Mouse (Mus musculus): ENCODE measurements around the gene Bnipl. TPM values are rescaled to one million over a fixed set of nuclear protein-coding genes. Genes with fewer than 3 reads are reported as not detected.

Gene Bnipl
- polyA plus RNA-seq, 1 experiment from 2014 or later, result 6.1 TPM

DNA sequence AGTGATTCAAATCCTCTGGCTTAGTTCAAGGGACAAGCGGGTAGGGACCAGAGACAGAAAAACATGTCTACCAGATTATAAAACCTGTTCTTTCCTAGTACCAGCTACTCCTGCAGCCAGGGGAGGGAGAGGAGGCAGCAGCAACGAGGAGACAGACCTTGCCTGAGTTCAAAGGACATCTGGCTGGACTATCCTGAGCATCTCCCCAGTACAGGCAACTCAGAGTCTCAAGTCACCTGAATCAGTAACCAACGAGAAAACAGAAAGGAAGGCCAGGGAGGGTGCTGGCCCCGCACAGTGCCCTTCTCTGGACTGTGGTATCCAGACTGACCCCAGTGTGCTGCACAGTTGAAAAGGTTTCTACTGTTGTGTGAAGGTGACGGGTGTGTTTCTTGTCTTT lies 5.9 kb upstream of the Bnipl start:
- no peak for DNase-seq (ENCODE audit: low spot score)
- peaks cover 84% of the 10 kb centered on the region for H3K36me3 ChIP-seq (ENCODE audit: control insufficient read depth, insufficient read depth, low read length)
- ATAC-seq (ENCODE audit: low read depth), result no peak

DNA sequence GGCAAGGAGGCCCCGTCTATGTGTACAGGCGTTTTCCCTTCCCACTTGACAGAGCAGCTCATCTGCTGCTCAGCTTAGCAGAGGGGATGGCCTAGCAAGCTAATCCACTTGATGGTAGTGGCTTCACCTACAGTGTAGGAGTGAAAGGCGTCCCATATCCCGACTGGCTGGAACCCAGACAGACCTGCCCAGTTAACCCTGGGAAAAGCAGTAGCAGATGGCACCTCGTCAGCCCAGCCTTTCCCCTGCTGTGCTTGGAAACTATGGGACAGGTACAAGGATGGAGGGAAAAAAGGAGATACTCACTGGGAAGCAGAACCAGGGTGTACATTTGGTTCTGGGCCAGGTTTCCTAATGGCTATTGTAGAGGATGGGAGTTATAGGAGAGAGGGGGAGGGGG lies 632 bp downstream of the Bnipl start:
- 0 out of 2 replicates have a peak overlapping the region, but pooled peaks have one; percentile 3 for H3K4me3 ChIP-seq (ENCODE audit: low read depth, low read length)
- peak overlapping the region; percentile 33 for H3K27ac ChIP-seq (replicated peaks; ENCODE audit: low read depth, low read length)
- 64% methylated on average over 5 of the region's 5 CpGs for WGBS
- peaks cover 33% of the 10 kb centered on the region for H3K36me3 ChIP-seq (ENCODE audit: control insufficient read depth, insufficient read depth, low read length)
- no peaks in the 10 kb centered on the region for H3K4me1 ChIP-seq (ENCODE audit: control insufficient read depth, insufficient read depth, low read length)
- no peaks in the 10 kb centered on the region for H3K9me3 ChIP-seq (ENCODE audit: control insufficient read depth, low read length)
- no peaks in the 10 kb centered on the region for H3K27me3 ChIP-seq (replicated peaks; ENCODE audit: control insufficient read depth, insufficient read depth, low read length)
- ATAC-seq (ENCODE audit: low read depth) (no peak), DNase-seq (ENCODE audit: low spot score) (no peak)
- no peak overlapping the region for H3K9ac ChIP-seq (ENCODE audit: low read depth, low read length)
- H3K4me2 ChIP-seq (ENCODE audit: low read depth, low read length), result peak overlapping the region; percentile 28; the same call in 1 of the 2 replicates

More for the DNA sequence above, 5.9 kb upstream of the Bnipl start:
- H3K27ac ChIP-seq (replicated peaks; ENCODE audit: low read depth, low read length), result no peak overlapping the region
- no peak overlapping the region for H3K4me3 ChIP-seq (ENCODE audit: low read depth, low read length)
- no peaks in the 10 kb centered on the region for H3K9me3 ChIP-seq (ENCODE audit: control insufficient read depth, low read length)
- H3K4me2 ChIP-seq (ENCODE audit: low read depth, low read length), result no peak overlapping the region
- H3K27me3 ChIP-seq (replicated peaks; ENCODE audit: control insufficient read depth, insufficient read depth, low read length), result no peaks in the 10 kb centered on the region
- H3K4me1 ChIP-seq (ENCODE audit: control insufficient read depth, insufficient read depth, low read length), result no peaks in the 10 kb centered on the region
- H3K9ac ChIP-seq (ENCODE audit: low read depth, low read length), result no peak overlapping the region
- 88% methylated on average over 5 of the region's 5 CpGs for WGBS

DNA sequence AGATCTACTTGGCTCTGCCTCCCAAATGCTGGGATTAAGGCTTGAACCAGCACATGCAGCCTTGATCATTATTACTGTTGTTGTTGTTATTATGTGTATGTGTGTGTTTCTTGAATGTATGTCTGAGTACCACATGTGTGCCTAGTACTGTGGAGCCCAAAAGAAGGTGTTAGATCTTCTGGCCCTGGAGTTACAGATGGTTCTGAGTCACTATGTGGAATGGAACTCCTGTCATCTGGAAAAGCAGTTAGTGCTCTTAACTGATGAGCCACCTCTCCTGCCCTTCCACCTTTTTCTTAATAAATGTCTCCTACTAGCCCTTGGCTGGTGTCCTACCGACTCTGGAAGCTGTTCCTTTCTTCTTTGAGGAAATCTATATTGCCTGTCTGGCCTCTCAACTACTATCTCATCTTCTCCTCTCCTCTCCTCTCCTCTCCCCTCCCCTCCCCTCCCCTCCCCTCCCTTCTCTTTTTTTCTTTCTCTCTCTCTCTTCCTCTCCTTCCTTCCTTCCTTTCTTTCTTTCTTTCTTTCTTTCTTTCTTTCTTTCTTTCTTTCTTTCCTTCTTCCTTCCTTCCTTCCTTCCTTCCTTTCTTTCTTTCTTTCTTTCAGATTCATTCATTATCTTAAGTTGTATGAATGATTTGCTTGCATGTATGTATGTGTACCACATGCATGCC lies 3.2 kb downstream of the Bnipl start:
- Histone ChIP-seq H3K27me3 (replicated peaks; ENCODE audit: control insufficient read depth, insufficient read depth, low read length) (no peaks in the 10 kb centered on the region), H3K36me3 (ENCODE audit: control insufficient read depth, insufficient read depth, low read length) (peaks cover 21% of the 10 kb centered on the region; the same call in 1 of the 2 replicates), H3K4me2 (ENCODE audit: low read depth, low read length) (no peak overlapping the region), H3K9me3 (ENCODE audit: control insufficient read depth, low read length) (no peaks in the 10 kb centered on the region), H3K4me1 (ENCODE audit: control insufficient read depth, insufficient read depth, low read length) (no peaks in the 10 kb centered on the region), H3K27ac (replicated peaks; ENCODE audit: low read depth, low read length) (no peak overlapping the region), H3K4me3 (ENCODE audit: low read depth, low read length) (no peak overlapping the region), H3K9ac (ENCODE audit: low read depth, low read length) (no peak overlapping the region)
- WGBS, result 71% methylated on average over 1 of the region's 1 CpGs
- DNase-seq (ENCODE audit: low spot score), result no peak
- ATAC-seq (ENCODE audit: low read depth), result no peak

DNA sequence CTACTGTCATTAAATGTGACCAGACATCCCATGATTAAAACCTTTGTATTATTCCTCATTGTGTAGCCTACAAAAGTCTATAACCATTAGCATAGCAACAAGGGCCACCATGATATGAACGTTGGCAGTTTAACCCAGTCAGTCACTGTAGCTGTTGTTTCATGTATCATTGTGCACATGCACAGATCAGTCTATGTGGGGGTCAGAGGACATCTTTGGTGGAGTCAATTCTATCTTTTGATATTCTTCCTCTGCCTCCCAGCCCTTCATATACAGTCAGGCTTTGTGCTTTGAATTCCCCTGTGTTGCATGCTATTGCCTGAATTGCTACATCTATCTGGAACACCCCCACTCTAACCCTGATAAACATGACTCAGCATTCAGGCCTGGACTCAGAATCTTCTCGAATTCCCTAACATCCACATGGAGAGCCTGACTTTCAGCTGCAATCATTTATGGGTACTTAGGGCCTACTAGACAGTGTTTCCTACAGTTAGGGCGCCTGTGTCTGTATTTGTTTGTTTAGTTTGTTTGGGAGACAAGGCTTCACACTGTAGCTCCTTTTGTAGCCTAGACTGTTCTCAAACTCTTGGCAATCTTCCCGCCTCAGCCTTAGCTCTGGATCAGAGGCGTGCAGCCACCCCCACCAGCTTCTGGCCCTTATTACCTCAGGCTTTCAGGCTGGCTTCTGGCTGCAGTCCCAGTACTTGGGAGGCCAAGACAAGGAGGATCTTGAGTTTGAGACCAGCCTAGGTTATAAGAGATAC lies 4.3 kb downstream of the Bnipl start:
- WGBS, result 72% methylated on average over 5 of the region's 5 CpGs
- ATAC-seq (ENCODE audit: low read depth), result no peak
- Histone ChIP-seq H3K4me1 (ENCODE audit: control insufficient read depth, insufficient read depth, low read length) (no peaks in the 10 kb centered on the region), H3K27me3 (replicated peaks; ENCODE audit: control insufficient read depth, insufficient read depth, low read length) (no peaks in the 10 kb centered on the region), H3K9me3 (ENCODE audit: control insufficient read depth, low read length) (no peaks in the 10 kb centered on the region), H3K4me2 (ENCODE audit: low read depth, low read length) (no peak overlapping the region), H3K27ac (replicated peaks; ENCODE audit: low read depth, low read length) (no peak overlapping the region), H3K4me3 (ENCODE audit: low read depth, low read length) (no peak overlapping the region), H3K9ac (ENCODE audit: low read depth, low read length) (no peak overlapping the region), H3K36me3 (ENCODE audit: control insufficient read depth, insufficient read depth, low read length) (0 out of 2 replicates have a peak, but pooled peaks cover 16% of the 10 kb centered on the region)
- peak; percentile 42 for DNase-seq (ENCODE audit: low spot score)

DNA sequence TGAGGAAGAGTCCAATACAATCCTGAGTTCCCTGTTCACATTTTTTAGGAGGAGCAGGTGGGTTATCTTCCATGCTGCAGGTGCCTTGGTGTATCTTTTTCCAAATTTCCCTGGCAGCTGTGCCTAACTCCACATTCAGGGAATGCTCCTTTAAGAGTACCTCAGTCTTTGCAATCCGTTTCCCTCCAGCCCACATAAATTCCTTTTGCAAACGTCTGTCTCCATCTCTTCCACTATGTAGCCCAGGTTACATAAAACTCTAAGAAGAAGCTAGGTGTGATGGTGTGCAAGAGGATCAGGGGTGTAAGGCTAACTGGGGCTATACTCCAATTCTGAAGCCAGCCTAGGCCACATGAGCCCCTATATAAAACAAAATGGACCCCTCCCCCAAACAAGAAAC lies 7.9 kb downstream of the Bnipl start:
- H3K4me3 ChIP-seq (ENCODE audit: low read depth, low read length), result no peak overlapping the region
- no peaks in the 10 kb centered on the region for H3K4me1 ChIP-seq (ENCODE audit: control insufficient read depth, insufficient read depth, low read length)
- no peak overlapping the region for H3K4me2 ChIP-seq (ENCODE audit: low read depth, low read length)
- peaks cover 20% of the 10 kb centered on the region; the same call in 1 of the 2 replicates for H3K36me3 ChIP-seq (ENCODE audit: control insufficient read depth, insufficient read depth, low read length)
- no peak overlapping the region for H3K27ac ChIP-seq (replicated peaks; ENCODE audit: low read depth, low read length)
- ATAC-seq (ENCODE audit: low read depth) (no peak), DNase-seq (ENCODE audit: low spot score) (no peak)
- no peaks in the 10 kb centered on the region for H3K9me3 ChIP-seq (ENCODE audit: control insufficient read depth, low read length)
- WGBS, result 82% methylated on average over 2 of the region's 2 CpGs
- H3K27me3 ChIP-seq (replicated peaks; ENCODE audit: control insufficient read depth, insufficient read depth, low read length), result no peaks in the 10 kb centered on the region
- no peak overlapping the region for H3K9ac ChIP-seq (ENCODE audit: low read depth, low read length)

DNA sequence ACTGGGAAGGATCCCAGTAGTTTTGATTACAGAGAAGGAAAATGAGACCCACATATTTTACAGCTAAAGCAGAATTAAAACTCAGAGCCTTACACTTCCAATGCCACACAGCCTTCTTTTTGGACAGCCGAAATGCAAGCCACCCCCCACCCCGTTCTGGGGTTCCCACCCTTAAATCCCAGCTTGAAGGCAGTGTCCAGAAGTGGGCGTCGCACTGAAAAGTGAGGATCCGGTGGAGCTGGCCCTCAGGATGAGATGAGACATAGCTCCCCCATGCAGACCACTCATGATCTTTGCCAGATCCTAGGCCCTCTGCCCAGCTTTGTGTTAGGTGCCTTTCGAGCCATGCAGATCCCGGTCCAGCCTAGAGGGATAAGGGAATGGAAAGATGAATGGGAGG lies 9.5 kb downstream of the Bnipl start, which contains the start of gene Gm128:
TSS of gene Gm128 (minus strand) at position 101 of the 400 bp plus-strand sequence.
- Histone ChIP-seq H3K4me1 (ENCODE audit: control insufficient read depth, insufficient read depth, low read length) (no peaks in the 10 kb centered on the region), H3K27ac (replicated peaks; ENCODE audit: low read depth, low read length) (no peak within 1 kb of the TSS), H3K36me3 (ENCODE audit: control insufficient read depth, insufficient read depth, low read length) (peaks cover 32% of the 10 kb centered on the region), H3K9me3 (ENCODE audit: control insufficient read depth, low read length) (no peaks in the 10 kb centered on the region), H3K27me3 (replicated peaks; ENCODE audit: control insufficient read depth, insufficient read depth, low read length) (no peaks in the 10 kb centered on the region), H3K9ac (ENCODE audit: low read depth, low read length) (peak within 1 kb of the TSS; percentile 2; the same call in 1 of the 2 replicates), H3K4me2 (ENCODE audit: low read depth, low read length) (peak within 1 kb of the TSS; percentile 29), H3K4me3 (ENCODE audit: low read depth, low read length) (no peak within 1 kb of the TSS)
- WGBS, result 78% methylated on average over 7 of the region's 7 CpGs
- no peak for ATAC-seq (ENCODE audit: low read depth)
- no peak for DNase-seq (ENCODE audit: low spot score)

DNA sequence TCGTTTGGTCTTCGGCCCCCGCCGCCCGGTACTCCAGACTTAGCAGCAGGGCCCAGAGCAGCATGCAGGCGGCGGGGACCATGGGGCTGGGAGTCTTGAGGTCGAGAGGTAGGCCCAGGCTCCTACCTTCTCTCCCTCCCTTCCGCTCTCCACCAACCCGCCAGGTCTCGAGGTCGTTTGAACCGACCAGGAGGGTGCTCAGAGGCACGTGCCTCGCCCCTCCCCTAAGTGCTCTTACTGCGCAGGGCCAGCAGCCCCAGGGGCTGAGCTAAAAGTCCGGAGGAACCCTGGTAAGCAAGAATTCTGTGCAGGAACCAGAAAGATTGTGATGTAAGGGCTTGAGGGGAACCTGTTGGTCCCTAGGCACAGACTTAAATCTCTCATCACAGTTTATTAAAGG lies 10.1 kb downstream of the Bnipl start:
- Histone ChIP-seq H3K4me1 (ENCODE audit: control insufficient read depth, insufficient read depth, low read length) (no peaks in the 10 kb centered on the region), H3K9me3 (ENCODE audit: control insufficient read depth, low read length) (no peaks in the 10 kb centered on the region), H3K27me3 (replicated peaks; ENCODE audit: control insufficient read depth, insufficient read depth, low read length) (no peaks in the 10 kb centered on the region), H3K36me3 (ENCODE audit: control insufficient read depth, insufficient read depth, low read length) (peaks cover 38% of the 10 kb centered on the region), H3K4me2 (ENCODE audit: low read depth, low read length) (peak overlapping the region; percentile 29), H3K27ac (replicated peaks; ENCODE audit: low read depth, low read length) (no peak overlapping the region), H3K4me3 (ENCODE audit: low read depth, low read length) (no peak overlapping the region), H3K9ac (ENCODE audit: low read depth, low read length) (0 out of 2 replicates have a peak overlapping the region, but pooled peaks have one; percentile 2)
- ATAC-seq (ENCODE audit: low read depth) (peak; percentile 35; the same call in 1 of the 2 replicates), DNase-seq (ENCODE audit: low spot score) (no peak)
- 31% methylated on average over 13 of the region's 17 CpGs for WGBS

DNA sequence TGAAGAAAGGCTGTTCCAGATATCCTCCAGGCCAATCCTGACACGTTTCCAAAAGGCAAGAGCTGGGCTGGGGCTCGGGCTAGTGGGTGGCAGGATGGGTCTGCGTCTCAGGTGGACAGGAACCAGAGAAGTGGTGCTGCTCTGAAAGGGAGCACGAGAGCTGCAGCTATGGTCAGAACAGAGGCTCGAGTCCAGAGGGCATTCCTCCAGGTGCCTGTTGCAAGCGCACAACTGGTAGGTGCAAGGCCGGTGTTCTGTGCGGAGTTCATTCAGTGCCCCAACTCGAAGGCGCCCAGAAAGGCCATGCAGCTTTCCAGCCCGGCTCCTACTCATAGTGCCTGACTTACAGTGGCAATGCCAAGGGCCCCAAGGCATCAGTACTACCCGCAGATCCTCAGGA lies 11.0 kb downstream of the Bnipl start:
- H3K9me3 ChIP-seq (ENCODE audit: control insufficient read depth, low read length), result no peaks in the 10 kb centered on the region
- H3K27ac ChIP-seq (replicated peaks; ENCODE audit: low read depth, low read length), result no peak overlapping the region
- no peak overlapping the region for H3K9ac ChIP-seq (ENCODE audit: low read depth, low read length)
- H3K4me2 ChIP-seq (ENCODE audit: low read depth, low read length), result no peak overlapping the region
- H3K4me1 ChIP-seq (ENCODE audit: control insufficient read depth, insufficient read depth, low read length), result no peaks in the 10 kb centered on the region
- no peaks in the 10 kb centered on the region for H3K27me3 ChIP-seq (replicated peaks; ENCODE audit: control insufficient read depth, insufficient read depth, low read length)
- no peak overlapping the region for H3K4me3 ChIP-seq (ENCODE audit: low read depth, low read length)
- peaks cover 38% of the 10 kb centered on the region for H3K36me3 ChIP-seq (ENCODE audit: control insufficient read depth, insufficient read depth, low read length)
- no peak for ATAC-seq (ENCODE audit: low read depth)
- WGBS, result 83% methylated on average over 12 of the region's 12 CpGs
- no peak for DNase-seq (ENCODE audit: low spot score)
